Mouse (Mus musculus) ES-Bruce4 (cell line): ENCODE data around the gene Mchr1.

Source experiments
- CTCF ChIP-seq: IDR thresholded peaks from one replicate; pipeline ENCODE4 v1.8.1; 2011; ENCODE audit warnings: low read depth, low read length
- POLR2A ChIP-seq: IDR thresholded peaks from one replicate; pipeline ENCODE4 v1.8.1; 2011; ENCODE audit warnings: low read length; ENCODE audit not compliant: insufficient read depth

GRCm38 (mm10) chr15:81267416-81267815 lies 32.1 kb downstream of the Mchr1 start:
- TF ChIP-seq POLR2A (no peak), CTCF (no peak)
